Mouse (Mus musculus) brain, embryonic 14.5 days (tissue): ENCODE measurements around the gene Alk.

Experiments
- CTCF ChIP-seq: fragments of 200-500 bp; IDR thresholded peaks from 2 replicates; pipeline ENCODE4 v1.5.1; 2012; ENCODE audit warnings: inconsistent platforms, mild to moderate bottlenecking, moderate library complexity, borderline replicate concordance; ENCODE audit not compliant: insufficient read depth, insufficient read length; ENCODE audit errors: extremely low read depth
- POLR2A ChIP-seq: fragments of 200-500 bp; IDR thresholded peaks from 2 replicates; pipeline ENCODE4 v1.6.1; 2012; ENCODE audit warnings: mild to moderate bottlenecking, inconsistent platforms, borderline replicate concordance; ENCODE audit not compliant: poor library complexity, insufficient read depth, insufficient read length, severe bottlenecking; ENCODE audit errors: extremely low read depth

GRCm38 (mm10) chr17:72356759-72357302, 247.6 kb downstream of the Alk start:
- TF ChIP-seq CTCF (no peak), POLR2A (no peak)
